Mouse (Mus musculus) bone marrow, adult 2 months (tissue): Measurements from ENCODE around the gene Ncs1.

Source experiments
- CTCF ChIP-seq: fragments of 200-500 bp; IDR thresholded peaks from 2 replicates; pipeline ENCODE4 v1.5.1; 2011; ENCODE audit warnings: low read length, control low read depth; ENCODE audit not compliant: control insufficient read depth, insufficient read depth
- POLR2A ChIP-seq: fragments of 200-500 bp; IDR thresholded peaks from 2 replicates; pipeline ENCODE4 v1.6.1; 2011; ENCODE audit warnings: low read depth, mild to moderate bottlenecking, control low read depth, low read length, borderline replicate concordance; ENCODE audit not compliant: control insufficient read depth

GRCm38 (mm10) chr2:31278483-31278882 is 32.9 kb downstream of the Ncs1 start:
- TF ChIP-seq CTCF (no peak), POLR2A (no peak)
